Mouse (Mus musculus) neural tube, embryonic 14.5 days (tissue): Measurements from ENCODE around the gene Zbtb37. TPM values are rescaled to one million over a fixed set of nuclear protein-coding genes. Genes with fewer than 3 reads are reported as not detected.
"Not testable (repeated sequence)": the region's sequence is repeated elsewhere in the genome, so short reads cannot be mapped to it uniquely, and the experiment has no call there.

Experiments
- ATAC-seq: fragments of 200-750 bp; cut with Nextera tagmentation; 2 replicates; pipeline ENCODE4 v1.8.0; 2017; ENCODE audit warnings: low read depth, mild to moderate bottlenecking, moderate TSS enrichment, moderate library complexity
- H3K27ac ChIP-seq: fragments of 300-500 bp; sonication (generic); 2 replicates; pipeline ENCODE4 v1.5.1; 2014; ENCODE audit warnings: low read depth, mild to moderate bottlenecking, control low read depth, low read length, moderate library complexity, mixed read lengths
- H3K27me3 ChIP-seq: fragments of 300-500 bp; sonication (generic); 2 replicates; pipeline ENCODE4 v1.6.1; 2014; ENCODE audit warnings: low read length; ENCODE audit not compliant: control insufficient read depth, insufficient read depth
- H3K36me3 ChIP-seq: fragments of 300-500 bp; sonication (generic); 2 replicates; pipeline ENCODE4 v1.6.1; 2014; ENCODE audit warnings: low read length, mixed read lengths; ENCODE audit not compliant: control insufficient read depth, insufficient read depth
- H3K4me1 ChIP-seq: fragments of 300-500 bp; sonication (generic); 2 replicates; pipeline ENCODE4 v1.6.1; 2014; ENCODE audit warnings: low read length; ENCODE audit not compliant: control insufficient read depth, insufficient read depth
- H3K4me2 ChIP-seq: fragments of 300-500 bp; sonication (generic); 2 replicates; pipeline ENCODE4 v1.6.1; 2014; ENCODE audit warnings: mild to moderate bottlenecking, low read depth, low read length, control low read depth
- H3K4me3 ChIP-seq: fragments of 300-500 bp; sonication (generic); 2 replicates; pipeline ENCODE4 v1.5.1; 2014; ENCODE audit warnings: low read depth, low read length, control low read depth, mixed read lengths
- H3K9ac ChIP-seq: fragments of 300-500 bp; sonication (generic); replicated peaks from 2 replicates; pipeline ENCODE4 v1.6.1; 2014; ENCODE audit warnings: low read depth, mild to moderate bottlenecking, control low read depth, low read length, mixed read lengths
- H3K9me3 ChIP-seq: fragments of 300-500 bp; sonication (generic); 2 replicates; pipeline ENCODE4 v1.6.1; 2016; ENCODE audit warnings: low read length; ENCODE audit not compliant: control insufficient read depth
- WGBS: fragments of 180-500 bp; shearing (Covaris S2); extraction: QIAGEN DNeasy Blood & Tissue Kit; methylation state at CpG from one replicate; pipeline ENCODE4 v1.1.7; 2014; 5-methylcytosine and 5-hydroxymethylcytosine counted together
- polyA plus RNA-seq: library from polyadenylated mRNA; unstranded; fragments of >200 nt; fragmentation: Nextera tagmentation; extraction: Ambion mirVana; gene quantifications from 2 replicates; pipeline ENCODE4 v1.2.1, GENCODE M21; 2014

Gene Zbtb37
- polyA plus RNA-seq, 1 experiment from 2014 or later, result 19.1 TPM

- Histone ChIP-seq H3K4me2 (no peak overlapping the region), H3K27me3 (no peaks in the 10 kb centered on the region), H3K27ac (no peak overlapping the region), H3K4me3 (no peak overlapping the region), H3K9ac (no peak overlapping the region), H3K4me1 (no peaks in the 10 kb centered on the region), H3K36me3 (no peaks in the 10 kb centered on the region), H3K9me3 (no peaks in the 10 kb centered on the region)
- 87% methylated on average over 17 of the region's 17 CpGs for WGBS
- no peak for ATAC-seq
Measured at GRCm38 (mm10) chr1:160986881-160987635, 47.6 kb downstream of the Zbtb37 start.

DNA sequence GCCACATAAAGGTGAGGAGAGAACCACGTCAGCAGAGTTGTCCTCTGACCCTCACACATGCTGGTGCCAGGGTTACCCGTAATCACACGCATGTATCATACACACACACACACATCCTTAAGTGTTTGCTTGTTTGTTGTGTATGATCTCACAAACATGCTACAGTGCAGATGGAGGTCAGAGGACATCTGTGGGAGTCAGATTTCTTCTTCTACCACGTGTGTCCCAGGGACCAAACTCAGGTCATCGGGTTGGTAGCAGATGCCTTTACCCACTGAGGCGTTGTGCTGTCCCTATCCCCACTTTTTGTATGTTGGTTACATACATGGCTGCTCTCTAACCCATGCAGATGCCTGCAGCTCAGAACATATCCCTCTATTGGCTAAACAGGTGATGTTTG lies 49.2 kb downstream of the Zbtb37 start:
- no peaks in the 10 kb centered on the region for H3K9me3 ChIP-seq
- no peak for ATAC-seq
- H3K36me3 ChIP-seq, result no peaks in the 10 kb centered on the region
- H3K4me2 ChIP-seq, result no peak overlapping the region
- no peak overlapping the region for H3K4me3 ChIP-seq
- no peak overlapping the region for H3K9ac ChIP-seq
- no peaks in the 10 kb centered on the region for H3K27me3 ChIP-seq
- H3K4me1 ChIP-seq, result no peaks in the 10 kb centered on the region
- 91% methylated on average over 6 of the region's 6 CpGs for WGBS
- no peak overlapping the region for H3K27ac ChIP-seq

DNA sequence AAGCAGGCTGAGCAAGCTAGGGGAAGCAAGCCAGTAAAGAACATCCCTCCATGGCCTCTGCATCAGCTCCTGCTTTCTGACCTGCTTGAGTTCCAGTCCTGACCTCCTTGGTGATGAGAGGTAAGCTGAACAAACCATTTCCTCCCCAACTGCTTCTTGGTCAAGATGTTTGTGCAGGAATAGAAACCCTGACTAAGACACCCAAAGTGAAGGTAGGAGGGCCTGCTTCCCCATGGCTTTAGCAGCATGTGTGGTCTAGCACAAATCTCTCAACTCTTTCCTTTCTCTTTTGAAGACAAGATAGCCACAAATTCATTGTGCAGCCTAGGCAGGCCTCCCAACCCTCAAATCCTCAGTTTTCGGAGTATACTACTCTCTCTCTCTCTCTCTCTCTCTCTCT lies 49.9 kb downstream of the Zbtb37 start:
- not testable (repeated sequence) for H3K9me3 ChIP-seq, H3K27ac ChIP-seq, H3K4me2 ChIP-seq, H3K36me3 ChIP-seq, H3K9ac ChIP-seq, ATAC-seq, H3K27me3 ChIP-seq, H3K4me1 ChIP-seq, H3K4me3 ChIP-seq
- 77% methylated on average over 1 of the region's 1 CpGs for WGBS

- H3K4me3 ChIP-seq, result no peak overlapping the region
- no peak for ATAC-seq
- H3K27me3 ChIP-seq, result no peaks in the 10 kb centered on the region
- no peaks in the 10 kb centered on the region for H3K9me3 ChIP-seq
- 72% methylated on average over 3 of the region's 3 CpGs for WGBS
- no peak overlapping the region for H3K4me2 ChIP-seq
- no peaks in the 10 kb centered on the region for H3K36me3 ChIP-seq
- H3K27ac ChIP-seq, result no peak overlapping the region
- H3K9ac ChIP-seq, result no peak overlapping the region
- no peaks in the 10 kb centered on the region for H3K4me1 ChIP-seq
Measured at GRCm38 (mm10) chr1:160982887-160983286, 51.8 kb downstream of the Zbtb37 start.

DNA sequence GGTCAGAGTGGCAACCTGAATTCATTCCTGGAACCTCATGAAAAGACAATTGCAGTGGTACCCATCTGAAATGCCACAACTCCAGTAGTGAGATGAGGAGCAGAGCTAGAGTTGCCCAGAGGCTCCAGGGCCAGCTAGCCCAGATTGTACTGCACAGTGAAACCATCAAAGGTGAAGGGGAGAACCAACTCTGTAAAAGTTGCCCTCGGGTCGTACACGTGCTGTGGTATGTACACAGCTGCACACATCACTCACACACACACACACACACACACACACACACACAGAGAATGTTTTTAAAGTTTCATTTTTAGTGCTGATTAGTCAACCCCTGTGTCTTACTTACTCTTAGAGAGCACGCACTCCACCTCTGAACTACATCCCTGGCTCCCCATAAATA lies 53.3 kb downstream of the Zbtb37 start:
- Histone ChIP-seq H3K4me3 (no peak overlapping the region), H3K27me3 (no peaks in the 10 kb centered on the region), H3K9me3 (no peaks in the 10 kb centered on the region), H3K36me3 (no peaks in the 10 kb centered on the region), H3K4me1 (no peaks in the 10 kb centered on the region), H3K9ac (no peak overlapping the region), H3K27ac (no peak overlapping the region), H3K4me2 (no peak overlapping the region)
- no peak for ATAC-seq
- WGBS, result 93% methylated on average over 4 of the region's 4 CpGs

DNA sequence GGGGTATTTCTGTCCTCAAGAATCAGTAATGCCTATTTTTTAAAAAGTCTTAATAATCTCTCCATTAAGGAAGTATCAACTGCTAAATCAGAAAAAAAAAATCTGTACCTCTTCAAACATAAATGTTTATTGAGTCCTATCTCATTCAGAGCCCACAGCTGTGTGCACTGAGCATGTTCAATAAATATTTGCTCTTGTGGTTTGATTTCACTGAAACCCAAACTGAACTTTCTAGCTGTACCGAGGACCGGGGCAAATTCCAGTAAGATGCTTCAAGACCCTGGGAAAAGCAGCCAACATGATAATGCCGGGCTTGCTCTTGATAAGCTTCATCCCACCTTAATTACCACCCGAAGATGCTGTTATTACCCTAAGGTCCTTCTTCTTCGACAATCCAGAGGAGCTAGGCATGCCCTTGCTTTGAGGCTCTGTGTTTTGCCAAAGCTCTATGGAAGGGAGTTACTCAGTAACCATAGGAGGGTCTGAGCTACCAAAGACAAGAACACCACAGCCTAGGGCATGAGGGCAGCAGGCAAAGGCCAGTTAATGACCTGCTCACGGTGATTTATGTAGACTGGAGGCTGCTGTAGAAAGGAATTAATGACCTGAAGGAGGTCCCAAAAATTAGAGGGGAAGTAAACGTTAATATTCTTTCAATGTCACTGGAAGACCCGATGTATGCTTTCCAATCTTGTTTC lies 54.0 kb downstream of the Zbtb37 start:
- ATAC-seq, result no peak
- Histone ChIP-seq H3K36me3 (no peaks in the 10 kb centered on the region), H3K27me3 (no peaks in the 10 kb centered on the region), H3K9me3 (no peaks in the 10 kb centered on the region), H3K27ac (no peak overlapping the region), H3K4me3 (no peak overlapping the region), H3K4me2 (no peak overlapping the region), H3K4me1 (no peaks in the 10 kb centered on the region), H3K9ac (no peak overlapping the region)
- 76% methylated on average over 8 of the region's 8 CpGs for whole genome bisulfite sequencing

GRCm38 (mm10) chr1:160980021-160980420 lies 54.6 kb downstream of the Zbtb37 start:
- H3K4me1 ChIP-seq, result no peaks in the 10 kb centered on the region
- no peak overlapping the region for H3K9ac ChIP-seq
- no peak overlapping the region for H3K27ac ChIP-seq
- H3K27me3 ChIP-seq, result no peaks in the 10 kb centered on the region
- no peak overlapping the region for H3K4me2 ChIP-seq
- no peak for ATAC-seq
- no peaks in the 10 kb centered on the region for H3K9me3 ChIP-seq
- 84% methylated on average over 5 of the region's 5 CpGs for WGBS
- H3K4me3 ChIP-seq, result no peak overlapping the region
- H3K36me3 ChIP-seq, result peaks cover 5% of the 10 kb centered on the region; the same call in 1 of the 2 replicates

GRCm38 (mm10) chr1:160978071-160978735 lies 56.4 kb downstream of the Zbtb37 start, which contains the start of gene Serpinc1:
TSS of gene Serpinc1 (plus strand) at chr1:160978585.
- Histone ChIP-seq H3K36me3 (peaks cover 9% of the 10 kb centered on the region; the same call in 1 of the 2 replicates), H3K27me3 (no peaks in the 10 kb centered on the region), H3K9ac (no peak within 1 kb of the TSS), H3K4me3 (no peak within 1 kb of the TSS), H3K4me1 (no peaks in the 10 kb centered on the region), H3K4me2 (no peak within 1 kb of the TSS), H3K27ac (no peak within 1 kb of the TSS), H3K9me3 (no peaks in the 10 kb centered on the region)
- 97% methylated on average over 4 of the region's 4 CpGs for WGBS
- no peak for ATAC-seq

- peaks cover 50% of the 10 kb centered on the region for H3K36me3 ChIP-seq
Measured at GRCm38 (mm10) chr1:160968643-160969042, 66.0 kb downstream of the Zbtb37 start.

More at GRCm38 (mm10) chr1:160968643-160969042, 66.0 kb downstream of the Zbtb37 start:
- no peak overlapping the region for H3K27ac ChIP-seq
- no peaks in the 10 kb centered on the region for H3K9me3 ChIP-seq
- H3K27me3 ChIP-seq, result no peaks in the 10 kb centered on the region
- H3K4me3 ChIP-seq, result no peak overlapping the region
- H3K9ac ChIP-seq, result no peak overlapping the region
- WGBS, result 92% methylated on average over 5 of the region's 5 CpGs
- H3K4me1 ChIP-seq, result no peaks in the 10 kb centered on the region
- no peak overlapping the region for H3K4me2 ChIP-seq
- no peak for ATAC-seq
